Mouse (Mus musculus) ovary, adult 10 weeks (tissue): ENCODE results near the gene Myzap. TPM values are rescaled to one million over a fixed set of nuclear protein-coding genes. Genes with fewer than 3 reads are reported as not detected.

Experiments
- polyA plus RNA-seq: library from polyadenylated mRNA; stranded (reverse); fragments of 350-450 nt; fragmentation: Illumina TruSeq; extraction: RNeasy Lipid Tissue Mini Kit (QIAGEN cat#74804); gene quantifications from one replicate; pipeline ENCODE4 v1.2.3, GENCODE M21; 2014

Myzap gene
- 3.9 TPM for polyA plus RNA-seq

DNA sequence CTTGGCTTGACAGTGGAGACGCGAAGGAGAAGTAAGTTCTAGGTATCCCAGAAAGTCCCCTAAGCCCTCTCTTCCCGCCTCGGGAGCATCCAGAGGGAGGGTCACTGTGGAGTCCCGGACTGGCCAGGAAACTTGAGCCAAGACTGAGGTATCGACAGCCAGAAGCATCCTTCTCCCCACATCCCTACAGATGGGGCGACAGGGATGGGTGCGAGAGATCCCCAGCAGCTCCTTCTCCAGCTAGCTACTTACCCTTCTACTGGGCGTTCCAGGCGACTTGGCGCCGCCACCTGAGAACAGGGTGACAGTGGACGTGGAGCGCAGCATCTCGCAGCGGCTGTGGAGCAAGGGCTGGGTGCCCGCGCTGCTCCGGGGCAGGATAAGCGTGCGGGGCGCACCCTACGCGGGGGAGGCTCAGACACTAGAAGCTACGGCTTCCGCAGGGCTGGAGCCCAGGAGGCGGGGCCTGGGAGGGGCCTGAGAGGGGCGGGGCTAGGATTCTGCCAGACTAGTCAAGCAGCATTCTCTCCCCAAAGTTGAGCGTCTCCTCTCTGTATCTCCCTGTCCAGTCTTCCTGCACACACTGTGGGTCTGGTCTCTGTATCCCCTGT lies at the start of gene Myzap:
Gene Myzap (minus strand): TSS at position 423 of the 611 bp plus-strand sequence.

DNA sequence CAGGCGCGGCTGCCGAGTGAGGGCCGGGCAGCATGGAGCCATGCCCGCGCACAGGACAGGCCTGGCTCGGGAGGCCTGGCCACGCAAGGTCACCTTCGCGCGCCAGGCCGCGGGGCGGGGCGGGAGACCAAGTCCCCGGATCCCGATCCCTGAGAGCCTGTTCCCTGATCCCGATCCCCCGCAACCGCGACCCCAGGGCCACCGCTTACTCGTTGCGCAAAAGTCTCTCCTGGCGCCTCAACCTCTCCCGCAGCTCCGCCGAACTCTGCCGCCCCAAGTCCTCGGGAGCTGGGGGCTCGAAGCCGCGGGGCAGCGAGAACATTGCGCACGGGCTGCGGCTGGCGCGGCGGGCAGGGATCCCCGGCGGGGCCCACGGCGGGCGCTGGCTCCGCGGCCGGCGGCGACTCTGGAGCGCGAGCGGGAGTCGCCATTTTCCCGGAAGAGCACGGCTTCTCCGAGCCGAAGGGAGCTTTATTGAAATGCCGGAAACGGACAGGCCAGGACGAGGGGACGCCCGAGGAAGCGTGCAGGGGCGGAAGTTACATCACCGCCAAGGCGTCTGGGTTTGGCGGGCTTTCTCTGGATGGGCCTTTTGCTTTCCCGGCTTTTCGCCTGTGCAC lies 106.6 kb downstream of the Myzap start, which contains the start of gene Polr2m:
Gene Polr2m (minus strand): TSS at position 461 of the 620 bp plus-strand sequence.

Other genes starting within 250 kb of the Myzap start
- 186 TPM for gene Polr2m, start 106.4 kb downstream of the Myzap start, polyA plus RNA-seq
- gene Cgnl1, start 179.2 kb upstream of the Myzap start, polyA plus RNA-seq: 17.5 TPM